Mouse (Mus musculus) stomach, embryonic 14.5 days (tissue): ENCODE data around the gene Pign. TPM values are rescaled to one million over a fixed set of nuclear protein-coding genes. Genes with fewer than 3 reads are reported as not detected.

Source experiments
- ATAC-seq: fragments of 200-750 bp; cut with Nextera tagmentation; 2 replicates; pipeline ENCODE4 v1.8.0; 2017; ENCODE audit warnings: low read depth, moderate TSS enrichment; ENCODE audit not compliant: insufficient number of reproducible peaks, insufficient read depth, low FRiP score
- H3K27ac ChIP-seq: fragments of 300-500 bp; sonication (generic); 2 replicates; pipeline ENCODE4 v1.5.1; 2014; ENCODE audit warnings: mild to moderate bottlenecking, low read length, moderate library complexity, mixed read lengths
- H3K27me3 ChIP-seq: fragments of 300-500 bp; sonication (generic); 2 replicates; pipeline ENCODE4 v1.6.1; 2014; ENCODE audit warnings: low read length, control low read depth, mixed read lengths; ENCODE audit not compliant: control insufficient read depth, insufficient read depth
- H3K36me3 ChIP-seq: fragments of 300-500 bp; sonication (generic); 2 replicates; pipeline ENCODE4 v1.6.1; 2014; ENCODE audit warnings: mild to moderate bottlenecking, control low read depth, low read length, moderate library complexity, mixed read lengths; ENCODE audit not compliant: control insufficient read depth, insufficient read depth
- H3K4me1 ChIP-seq: fragments of 300-500 bp; sonication (generic); 2 replicates; pipeline ENCODE4 v1.6.1; 2014; ENCODE audit warnings: low read length, control low read depth, mixed read lengths; ENCODE audit not compliant: control insufficient read depth, insufficient read depth
- H3K4me2 ChIP-seq: fragments of 300-500 bp; sonication (generic); replicated peaks from 2 replicates; pipeline ENCODE4 v1.6.1; 2014; ENCODE audit warnings: low read depth, low read length, control low read depth
- H3K4me3 ChIP-seq: fragments of 300-500 bp; sonication (generic); 2 replicates; pipeline ENCODE4 v1.5.1; 2014; ENCODE audit warnings: low read depth, low read length, control low read depth
- H3K9ac ChIP-seq: fragments of 300-500 bp; sonication (generic); replicated peaks from 2 replicates; pipeline ENCODE4 v1.6.1; 2014; ENCODE audit warnings: low read depth, mild to moderate bottlenecking, control low read depth, low read length, moderate library complexity, mixed read lengths
- H3K9me3 ChIP-seq: fragments of 300-500 bp; sonication (generic); 2 replicates; pipeline ENCODE4 v1.6.1; 2016; ENCODE audit warnings: low read depth, low read length, control low read depth; ENCODE audit not compliant: control insufficient read depth
- WGBS: fragments of 180-500 bp; shearing (Covaris S2); extraction: QIAGEN DNeasy Blood & Tissue Kit; methylation state at CpG from one replicate; pipeline ENCODE4 v1.1.7; 2014; 5-methylcytosine and 5-hydroxymethylcytosine counted together
- polyA plus RNA-seq: library from polyadenylated mRNA; unstranded; fragments of >200 nt; fragmentation: Nextera tagmentation; extraction: Ambion mirVana; gene quantifications from 2 replicates; pipeline ENCODE4 v1.2.1, GENCODE M21; 2014

Pign gene
- polyA plus RNA-seq, 1 experiment from 2014 or later, result 29.0 TPM

GRCm38 (mm10) chr1:105674763-105675162 lies 11.3 kb upstream of the Pign start:
- Histone ChIP-seq H3K36me3 (no peaks in the 10 kb centered on the region), H3K27me3 (no peaks in the 10 kb centered on the region), H3K4me1 (no peaks in the 10 kb centered on the region), H3K9me3 (no peaks in the 10 kb centered on the region), H3K27ac (no peak overlapping the region), H3K4me3 (no peak overlapping the region), H3K9ac (no peak overlapping the region), H3K4me2 (no peak overlapping the region)
- 93% methylated on average over 2 of the region's 2 CpGs for WGBS
- ATAC-seq, result no peak

- ATAC-seq, result no peak
- Histone ChIP-seq H3K36me3 (0 out of 2 replicates have a peak, but pooled peaks cover 4% of the 10 kb centered on the region), H3K27ac (no peak overlapping the region)
Measured at GRCm38 (mm10) chr1:105669700-105670099, 6.2 kb upstream of the Pign start.

GRCm38 (mm10) chr1:105663962-105664812 lies 710 bp upstream of the Pign start:
- Histone ChIP-seq H3K27me3 (no peaks in the 10 kb centered on the region), H3K27ac (peak overlapping the region; percentile 72; the same call in 1 of the 2 replicates), H3K36me3 (0 out of 2 replicates have a peak, but pooled peaks cover 4% of the 10 kb centered on the region), H3K9ac (peak overlapping the region; percentile 78), H3K4me2 (peak overlapping the region; percentile 95), H3K9me3 (no peaks in the 10 kb centered on the region), H3K4me1 (no peaks in the 10 kb centered on the region), H3K4me3 (peak overlapping the region; percentile 96)
- under 1% methylated on average over 68 of the region's 68 CpGs for WGBS
- no peak; the same call in 1 of the 2 replicates for ATAC-seq

More at GRCm38 (mm10) chr1:105669700-105670099, 6.2 kb upstream of the Pign start:
- Histone ChIP-seq H3K4me2 (no peak overlapping the region), H3K27me3 (no peaks in the 10 kb centered on the region), H3K9me3 (no peaks in the 10 kb centered on the region), H3K9ac (no peak overlapping the region), H3K4me3 (no peak overlapping the region), H3K4me1 (no peaks in the 10 kb centered on the region)

- H3K27me3 ChIP-seq, result no peaks in the 10 kb centered on the region
- peak overlapping the region; percentile 96 for H3K4me3 ChIP-seq
- H3K36me3 ChIP-seq, result peaks cover 4% of the 10 kb centered on the region; the same call in 1 of the 2 replicates
- peak overlapping the region; percentile 63 for H3K9ac ChIP-seq
- H3K27ac ChIP-seq, result peak overlapping the region; percentile 82; the same call in 1 of the 2 replicates
- no peaks in the 10 kb centered on the region for H3K4me1 ChIP-seq
- WGBS, result 5% methylated on average over 6 of the region's 6 CpGs
- peak overlapping the region; percentile 50 for H3K4me2 ChIP-seq
- H3K9me3 ChIP-seq, result no peaks in the 10 kb centered on the region
- no peak for ATAC-seq
Measured at GRCm38 (mm10) chr1:105662820-105663170, 682 bp downstream of the Pign start.

GRCm38 (mm10) chr1:105660015-105660414 lies 3.5 kb downstream of the Pign start:
- H3K4me1 ChIP-seq, result no peaks in the 10 kb centered on the region

GRCm38 (mm10) chr1:105653981-105654380 lies 9.5 kb downstream of the Pign start:
- peaks cover 12% of the 10 kb centered on the region for H3K36me3 ChIP-seq
- no peak overlapping the region for H3K4me2 ChIP-seq
- no peaks in the 10 kb centered on the region for H3K4me1 ChIP-seq
- no peak overlapping the region for H3K27ac ChIP-seq
- no peak overlapping the region for H3K4me3 ChIP-seq
- no peaks in the 10 kb centered on the region for H3K27me3 ChIP-seq
- 92% methylated on average over 1 of the region's 1 CpGs for WGBS
- ATAC-seq, result no peak
- no peaks in the 10 kb centered on the region for H3K9me3 ChIP-seq
- no peak overlapping the region for H3K9ac ChIP-seq

More at GRCm38 (mm10) chr1:105660015-105660414, 3.5 kb downstream of the Pign start:
- Histone ChIP-seq H3K4me3 (no peak overlapping the region), H3K27me3 (no peaks in the 10 kb centered on the region), H3K36me3 (peaks cover 8% of the 10 kb centered on the region), H3K9ac (no peak overlapping the region), H3K4me2 (no peak overlapping the region), H3K27ac (no peak overlapping the region), H3K9me3 (no peaks in the 10 kb centered on the region)
- ATAC-seq, result no peak
- WGBS, result 21% methylated on average over 3 of the region's 3 CpGs

- H3K9ac ChIP-seq, result no peak overlapping the region
Measured at GRCm38 (mm10) chr1:105650650-105651049, 12.8 kb downstream of the Pign start.

GRCm38 (mm10) chr1:105644093-105644492 lies 19.4 kb downstream of the Pign start:
- Histone ChIP-seq H3K9ac (no peak overlapping the region), H3K27ac (no peak overlapping the region), H3K27me3 (no peaks in the 10 kb centered on the region), H3K36me3 (peaks cover 16% of the 10 kb centered on the region), H3K4me3 (no peak overlapping the region), H3K9me3 (no peaks in the 10 kb centered on the region), H3K4me1 (no peaks in the 10 kb centered on the region), H3K4me2 (no peak overlapping the region)
- 84% methylated on average over 3 of the region's 3 CpGs for WGBS
- no peak for ATAC-seq

More at GRCm38 (mm10) chr1:105650650-105651049, 12.8 kb downstream of the Pign start:
- no peaks in the 10 kb centered on the region for H3K27me3 ChIP-seq
- H3K4me1 ChIP-seq, result no peaks in the 10 kb centered on the region
- WGBS, result 89% methylated on average over 1 of the region's 1 CpGs
- H3K9me3 ChIP-seq, result no peaks in the 10 kb centered on the region
- H3K4me2 ChIP-seq, result no peak overlapping the region
- H3K27ac ChIP-seq, result no peak overlapping the region
- no peak for ATAC-seq
- H3K4me3 ChIP-seq, result no peak overlapping the region
- peaks cover 12% of the 10 kb centered on the region for H3K36me3 ChIP-seq
